Mouse (Mus musculus) ES-E14 (cell line): ENCODE measurements around the gene Astn2. TPM values are rescaled to one million over a fixed set of nuclear protein-coding genes. Genes with fewer than 3 reads are reported as not detected.

ENCODE experiments used
- DNase-seq: peaks from one replicate; pipeline ENCODE4 v3.0.0-alpha.2; 2013; ENCODE audit warnings: low read depth, low spot score
- H3K27ac ChIP-seq: 2 replicates; pipeline ENCODE4 v1.5.1; 2012; ENCODE audit warnings: low read depth, mild to moderate bottlenecking, low read length, moderate library complexity, mixed read lengths; ENCODE audit not compliant: poor library complexity, insufficient read depth, severe bottlenecking
- H3K36me3 ChIP-seq: 2 replicates; pipeline ENCODE4 v1.6.1; 2012; ENCODE audit warnings: mild to moderate bottlenecking, low read length, moderate library complexity, mixed read lengths; ENCODE audit not compliant: control insufficient read depth, poor library complexity, insufficient read depth, severe bottlenecking
- H3K4me1 ChIP-seq, 2 experiments: fragments of 150-350 bp in 1 of 2; sonication (generic) in 1 of 2; 2 replicates each; pipeline ENCODE4 v1.6.1; 2012; ENCODE audit warnings: low read length in 2 of 2, mild to moderate bottlenecking in 1 of 2, mixed read lengths in 1 of 2; ENCODE audit not compliant: control insufficient read depth in 2 of 2, insufficient read depth in 2 of 2, poor library complexity in 1 of 2
- H3K4me3 ChIP-seq, 2 experiments: fragments of 150-350 bp in 1 of 2; sonication (generic) in 1 of 2; 2 replicates each; pipeline ENCODE4 v1.5.1; 2012; ENCODE audit warnings: low read length in 2 of 2, low read depth in 1 of 2, mild to moderate bottlenecking in 1 of 2, mixed read lengths in 1 of 2; ENCODE audit not compliant: insufficient read depth in 1 of 2, poor library complexity in 1 of 2, severe bottlenecking in 1 of 2
- H3K9ac ChIP-seq: 2 replicates; pipeline ENCODE4 v1.6.1; 2012; ENCODE audit warnings: low read depth, mild to moderate bottlenecking, low read length, mixed read lengths; ENCODE audit not compliant: poor library complexity, insufficient read depth, severe bottlenecking
- H3K9me3 ChIP-seq: fragments of 150-350 bp; sonication (generic); 2 replicates; pipeline ENCODE4 v1.6.1; 2012; ENCODE audit warnings: low read depth, mild to moderate bottlenecking, low read length; ENCODE audit not compliant: control insufficient read depth, insufficient read depth
- CHD2 ChIP-seq: IDR thresholded peaks from 2 replicates; pipeline ENCODE4 v1.6.1; 2014; ENCODE audit warnings: mild to moderate bottlenecking, low read depth, low read length, inconsistent platforms
- HCFC1 ChIP-seq: IDR thresholded peaks from 2 replicates; pipeline ENCODE4 v1.6.1; 2012; ENCODE audit warnings: low read length, inconsistent platforms, borderline replicate concordance; ENCODE audit not compliant: insufficient read depth
- MAFK ChIP-seq: IDR thresholded peaks from 2 replicates; pipeline ENCODE4 v1.6.1; 2014; ENCODE audit warnings: mild to moderate bottlenecking, low read depth, low read length, inconsistent platforms; ENCODE audit not compliant: insufficient read depth
- ZC3H11A ChIP-seq: IDR thresholded peaks from 2 replicates; pipeline ENCODE4 v1.6.1; 2012; ENCODE audit warnings: low read depth, mild to moderate bottlenecking, inconsistent platforms, low read length, borderline replicate concordance
- ZNF384 ChIP-seq: IDR thresholded peaks from 2 replicates; pipeline ENCODE4 v1.6.1; 2012; ENCODE audit warnings: low read depth, low read length, inconsistent platforms
- in situ Hi-C, 2 experiments: fragments of 600-800 bp; cut with MboI; formaldehyde crosslinking; loops; one replicate each; pipeline ENCODE4 v1.15.1; 2025; ENCODE audit warnings: low sequenced_read_pairs in 2 of 2, inconsistent platforms in 1 of 2; ENCODE audit not compliant: unreplicated experiment in 2 of 2
- total RNA-seq: library from RNA; depleted of rRNA; stranded (reverse); fragments of 300-350 nt; gene quantifications from 2 replicates; pipeline ENCODE4 v1.2.3, GENCODE M21; 2012

The Astn2 gene
- total RNA-seq, 1 experiment = 0.04 TPM

DNA sequence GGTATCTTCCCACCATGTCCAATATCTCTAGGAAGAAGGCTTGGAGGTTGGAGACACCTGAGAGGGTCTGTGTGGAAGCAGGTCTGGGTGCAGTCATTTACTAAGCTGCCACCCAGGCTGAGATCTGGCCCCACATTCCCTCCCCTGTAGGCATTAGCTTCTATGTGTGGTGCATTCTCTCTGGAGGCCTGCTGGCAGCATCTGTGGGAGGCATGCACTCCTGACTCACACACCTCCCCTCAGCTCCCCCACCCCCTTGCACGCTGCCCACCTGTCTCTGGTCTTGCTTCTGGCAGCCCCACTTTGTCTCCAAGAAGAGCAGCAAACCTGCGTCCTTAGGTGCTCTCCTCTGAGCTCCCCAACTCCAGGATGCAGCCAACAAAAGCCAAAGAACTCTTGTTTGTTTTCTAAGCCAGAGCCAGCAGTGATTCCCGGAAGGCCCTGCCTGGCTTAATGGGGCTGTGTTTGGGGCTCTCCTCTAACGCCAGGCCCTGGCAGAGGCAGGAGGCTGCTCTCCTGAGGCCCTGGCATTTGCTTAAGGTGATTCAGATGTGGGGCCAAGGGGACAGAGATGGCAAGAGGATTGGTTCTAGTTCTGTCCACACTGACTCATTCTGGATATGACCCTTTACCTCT lies 928.4 kb downstream of the Astn2 start:
- Histone ChIP-seq H3K9ac (no peak overlapping the region), H3K4me1 (no peaks in the 10 kb centered on the region), H3K36me3 (no peaks in the 10 kb centered on the region), H3K27ac (no peak overlapping the region), H3K4me3 (no peak overlapping the region), H3K9me3 (no peaks in the 10 kb centered on the region)
- no peak for DNase-seq
- in situ Hi-C loops = loop anchor here in 1 of 2 experiments (25.0 kb wide), 2 partner anchors 639 to 939 kb away; no protein-coding TSS in a partner anchor
- TF ChIP-seq HCFC1 = no peak
- TF ChIP-seq ZNF384 = no peak
- TF ChIP-seq CHD2 = no peak
- TF ChIP-seq MAFK = no peak
- TF ChIP-seq ZC3H11A = no peak

DNA sequence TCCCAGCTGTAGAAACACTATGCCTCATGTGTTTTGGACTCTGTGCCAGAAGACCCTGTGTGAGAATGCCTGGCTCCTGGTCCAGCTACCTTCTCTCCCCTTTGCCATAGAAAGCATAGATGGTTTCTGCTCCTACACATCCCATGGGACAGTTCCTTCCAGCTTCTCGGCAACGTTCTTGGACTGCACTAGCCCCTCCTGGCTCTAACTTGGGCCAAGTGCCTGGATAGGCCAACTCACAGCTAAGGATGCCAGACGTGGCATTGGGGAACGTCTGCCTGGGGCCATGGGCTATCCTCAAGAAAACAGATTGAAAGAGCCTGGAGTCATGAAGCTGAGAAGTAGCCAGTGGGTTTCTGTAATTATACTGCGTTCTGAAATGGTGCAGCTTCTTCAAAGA lies 931.3 kb downstream of the Astn2 start:
- DNase-seq = no peak
- TF ChIP-seq CHD2 (no peak), ZNF384 (no peak), HCFC1 (no peak), MAFK (no peak), ZC3H11A (no peak)
- Histone ChIP-seq H3K27ac (no peak overlapping the region), H3K4me1 (no peaks in the 10 kb centered on the region), H3K9ac (no peak overlapping the region), H3K9me3 (no peaks in the 10 kb centered on the region), H3K36me3 (no peaks in the 10 kb centered on the region), H3K4me3 (no peak overlapping the region)
- in situ Hi-C loops = no loop called here

DNA sequence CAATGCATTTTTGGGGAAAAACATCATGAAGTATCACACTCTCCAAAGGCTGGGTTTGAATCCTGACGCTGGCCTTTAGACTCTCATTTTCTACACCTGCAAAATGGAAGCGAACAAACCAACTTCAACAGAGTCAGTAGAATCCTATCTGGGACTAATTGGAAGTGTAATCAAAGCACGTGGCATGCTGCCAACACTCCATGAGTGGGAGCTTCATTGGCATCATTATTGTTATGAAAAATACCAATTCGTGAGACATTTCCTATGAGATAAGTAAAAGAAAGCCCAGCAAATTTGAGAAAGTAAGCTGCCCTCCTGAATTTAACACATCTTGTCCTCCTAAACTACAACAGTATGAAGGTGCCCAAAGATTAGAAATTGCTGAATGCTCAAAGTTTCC lies 955.2 kb downstream of the Astn2 start:
- no peak overlapping the region for H3K9ac ChIP-seq
- no peaks in the 10 kb centered on the region for H3K9me3 ChIP-seq
- no peak overlapping the region for H3K27ac ChIP-seq
- H3K4me3 ChIP-seq = no peak overlapping the region
- DNase-seq = no peak
- H3K36me3 ChIP-seq = no peaks in the 10 kb centered on the region
- in situ Hi-C loops = no loop called here
- no peaks in the 10 kb centered on the region for H3K4me1 ChIP-seq
- TF ChIP-seq CHD2 = no peak

DNA sequence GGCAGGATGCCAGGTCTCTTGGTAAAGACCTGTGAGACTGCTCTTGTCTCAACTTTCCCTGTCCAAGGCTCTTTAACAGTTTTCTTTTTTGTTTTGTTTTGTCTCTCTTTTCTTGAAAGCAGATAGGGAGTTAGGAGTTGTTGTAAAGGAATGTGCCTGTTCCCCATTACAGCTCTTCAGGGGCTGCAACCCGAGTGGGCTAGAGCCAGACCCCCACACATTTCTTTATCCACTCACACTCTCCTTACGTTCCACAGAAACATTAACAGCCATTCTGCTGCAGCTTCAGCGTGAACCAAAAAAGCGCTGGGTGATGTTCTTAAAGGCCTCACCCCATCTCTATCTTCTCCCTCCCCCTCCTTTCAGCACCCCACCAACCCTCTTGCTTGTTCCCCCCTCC lies 962.7 kb downstream of the Astn2 start:
- Histone ChIP-seq H3K9ac (no peak overlapping the region), H3K9me3 (no peaks in the 10 kb centered on the region), H3K4me1 (no peaks in the 10 kb centered on the region), H3K27ac (no peak overlapping the region), H3K36me3 (no peaks in the 10 kb centered on the region), H3K4me3 (no peak overlapping the region)
- DNase-seq = no peak
- in situ Hi-C loops = no loop called here
- TF ChIP-seq CHD2 = no peak
- no peak for TF ChIP-seq MAFK
- no peak for TF ChIP-seq ZC3H11A
- TF ChIP-seq HCFC1 = no peak
- TF ChIP-seq ZNF384 = no peak

DNA sequence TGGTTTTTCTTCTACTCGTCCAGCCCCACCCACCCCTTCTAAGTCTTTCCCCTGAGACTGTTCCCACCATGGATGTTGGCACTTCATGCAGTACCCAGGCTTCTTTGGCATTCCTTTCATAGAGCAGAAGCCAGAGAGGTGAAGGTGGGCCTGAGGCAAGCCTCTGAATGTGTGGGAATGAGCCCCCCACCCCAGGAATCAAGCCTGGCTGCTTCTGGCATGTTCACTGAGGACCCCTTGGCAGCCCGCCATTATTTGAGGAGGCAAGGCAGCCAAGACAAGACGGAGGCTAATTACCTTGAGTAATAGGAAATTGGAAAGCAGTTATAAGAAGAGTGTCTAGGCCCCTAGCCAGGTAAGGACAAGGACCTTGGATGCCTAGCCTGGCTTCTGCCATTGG lies 973.6 kb downstream of the Astn2 start:
- in situ Hi-C loops = no loop called here
- Histone ChIP-seq H3K9ac (no peak overlapping the region), H3K4me3 (no peak overlapping the region), H3K27ac (no peak overlapping the region), H3K36me3 (no peaks in the 10 kb centered on the region), H3K4me1 (no peaks in the 10 kb centered on the region), H3K9me3 (no peaks in the 10 kb centered on the region)
- TF ChIP-seq CHD2 (no peak), HCFC1 (no peak), ZNF384 (no peak), MAFK (no peak), ZC3H11A (no peak)
- DNase-seq = no peak
